Mouse (Mus musculus) G1E (cell line): ENCODE data around the gene Grtp1. TPM values are rescaled to one million over a fixed set of nuclear protein-coding genes. Genes with fewer than 3 reads are reported as not detected.

ENCODE experiments used
- ATAC-seq: 2 replicates; pipeline ENCODE4 v1.8.0; 2016; ENCODE audit warnings: mild to moderate bottlenecking; ENCODE audit not compliant: insufficient number of reproducible peaks, poor library complexity, low FRiP score, severe bottlenecking; ENCODE audit errors: extremely low read depth
- DNase-seq: peaks from one replicate; pipeline ENCODE4 v3.0.0; 2012; ENCODE audit warnings: low spot score
- H3K27me3 ChIP-seq: 2 replicates; pipeline ENCODE4 v1.6.1; 2012; ENCODE audit warnings: mild to moderate bottlenecking, low read length, inconsistent platforms; ENCODE audit not compliant: insufficient read depth
- H3K36me3 ChIP-seq: replicated peaks from 2 replicates; pipeline ENCODE3; 2012; ENCODE audit warnings: mild to moderate bottlenecking, inconsistent platforms
- H3K4me1 ChIP-seq: 2 replicates; pipeline ENCODE4 v1.6.1; 2012; ENCODE audit warnings: low read depth, low read length, inconsistent platforms, mixed read lengths; ENCODE audit not compliant: insufficient read depth
- H3K4me3 ChIP-seq: 2 replicates; pipeline ENCODE4 v1.5.1; 2012; ENCODE audit warnings: low read depth, mild to moderate bottlenecking, inconsistent platforms, low read length, moderate library complexity, mixed read lengths
- H3K9me3 ChIP-seq: replicated peaks from 2 replicates; pipeline ENCODE4 v1.6.1; 2012; ENCODE audit warnings: inconsistent platforms
- CTCF ChIP-seq: IDR thresholded peaks from 2 replicates; pipeline ENCODE4 v1.5.1; 2012; ENCODE audit warnings: low read depth, low read length, inconsistent platforms, mixed read lengths
- GATA1 ChIP-seq: IDR thresholded peaks from 2 replicates; pipeline ENCODE4 v1.6.1; 2012; ENCODE audit warnings: borderline replicate concordance, low read length, inconsistent platforms, mixed read lengths
- GATA2 ChIP-seq: IDR thresholded peaks from 2 replicates; pipeline ENCODE4 v1.6.1; 2012; ENCODE audit warnings: low read depth, low read length, inconsistent platforms, borderline replicate concordance
- POLR2AphosphoS5 ChIP-seq: IDR thresholded peaks from 2 replicates; pipeline ENCODE4 v1.6.1; 2012; ENCODE audit warnings: low read depth, low read length, inconsistent platforms; ENCODE audit not compliant: insufficient replicate concordance
- TAL1 ChIP-seq: conservative IDR thresholded peaks from 2 replicates; pipeline ENCODE4 v1.6.1; 2012; ENCODE audit warnings: low read depth, low read length, inconsistent platforms, mixed read lengths
- polyA plus RNA-seq: library from polyadenylated mRNA; stranded (reverse); fragments of >175 nt; gene quantifications from 2 replicates; pipeline ENCODE4 v1.2.3, GENCODE M21; 2012
- total RNA-seq, 2 experiments: library from RNA; stranded (forward) in 1 of 2; stranded (reverse) in 1 of 2; fragments of 200-1000 nt in 1 of 2; fragments of >200 nt in 1 of 2; fragmentation: Nextera tagmentation in 1 of 2; gene quantifications; 2 replicates each; pipeline ENCODE4 v1.2.3; 2014 to 2017

Gene Grtp1
- total and polyA plus RNA-seq, 3 experiments: 7.4 to 17.4 (median 10.7) TPM

GRCm38 (mm10) chr8:13124897-13125296 lies 75.5 kb downstream of the Grtp1 start:
- peaks cover 95% of the 10 kb centered on the region for H3K36me3 ChIP-seq
- no peaks in the 10 kb centered on the region for H3K27me3 ChIP-seq
- TF ChIP-seq TAL1: no peak
- TF ChIP-seq CTCF: no peak
- no peak for TF ChIP-seq GATA2
- no peak for TF ChIP-seq GATA1
- TF ChIP-seq POLR2AphosphoS5: no peak
- H3K4me1 ChIP-seq: peaks cover 62% of the 10 kb centered on the region
- no peak overlapping the region; the same call in 1 of the 2 replicates for H3K4me3 ChIP-seq
- H3K9me3 ChIP-seq: no peaks in the 10 kb centered on the region
- DNase-seq (no peak), ATAC-seq (peak; percentile 24; the same call in 1 of the 2 replicates)

DNA sequence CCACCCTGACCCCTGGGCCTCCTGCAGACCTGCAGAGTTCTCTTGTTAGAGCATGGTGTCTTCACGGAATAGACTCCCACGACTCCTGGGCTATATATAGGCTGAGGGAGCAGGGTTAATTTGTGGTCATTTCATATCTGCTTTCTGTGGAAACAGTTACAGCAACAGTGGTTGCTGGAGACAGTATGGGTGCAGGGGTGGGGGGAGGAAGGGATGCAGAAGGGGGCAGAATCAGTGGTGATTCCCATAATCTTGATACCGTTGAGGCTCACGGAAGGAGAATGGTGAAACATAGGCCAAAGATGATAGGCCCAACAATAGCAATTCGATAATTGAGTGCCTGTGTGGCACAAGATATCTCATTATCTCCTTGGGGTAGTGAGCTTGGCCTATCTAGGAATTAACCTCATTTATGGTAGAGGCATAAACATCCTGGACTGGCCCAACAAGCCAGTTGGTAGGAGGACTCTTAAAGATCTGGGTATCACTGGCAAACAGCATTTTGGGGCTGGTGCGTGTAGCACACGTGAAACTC lies 77.5 kb downstream of the Grtp1 start:
- Histone ChIP-seq H3K4me3 (no peak overlapping the region), H3K27me3 (no peaks in the 10 kb centered on the region), H3K36me3 (peaks cover 95% of the 10 kb centered on the region), H3K9me3 (no peaks in the 10 kb centered on the region), H3K4me1 (peaks cover 80% of the 10 kb centered on the region)
- no peak for DNase-seq
- ATAC-seq: peak; percentile 46
- TF ChIP-seq TAL1 (peak; percentile 31; the same call in 1 of the 2 replicates), GATA1 (no peak)

Other genes with a start within 250 kb of the Grtp1 start
- gene F7, start 174.6 kb downstream of the Grtp1 start, total RNA-seq (2014; fragmentation: Nextera tagmentation): not detected in 2 replicates
- gene F7, start 174.6 kb downstream of the Grtp1 start, total RNA-seq (2017): 0.05 TPM in 1 of 2 replicates, not detected in the other
- gene F7, start 174.6 kb downstream of the Grtp1 start, polyA plus RNA-seq: 0.04 TPM in 1 of 2 replicates, not detected in the other
- not detected in 2 replicates for gene F10, start 163.3 kb downstream of the Grtp1 start, total RNA-seq (2014; fragmentation: Nextera tagmentation)
- 0.33 TPM in 1 of 2 replicates, not detected in the other for gene F10, start 163.3 kb downstream of the Grtp1 start, total RNA-seq (2017)
- not detected in 2 replicates for gene F10, start 163.3 kb downstream of the Grtp1 start, polyA plus RNA-seq
- gene Proz, start 139.7 kb downstream of the Grtp1 start, total RNA-seq (2014; fragmentation: Nextera tagmentation): not detected in 2 replicates
- gene Proz, start 139.7 kb downstream of the Grtp1 start, total RNA-seq (2017): 0.05 and 0.12 TPM in 2 replicates
- not detected in 2 replicates for gene Proz, start 139.7 kb downstream of the Grtp1 start, polyA plus RNA-seq
- 21.6 and 26.3 TPM in 2 replicates for gene Pcid2, start 95.2 kb downstream of the Grtp1 start, total RNA-seq (2014; fragmentation: Nextera tagmentation)
- gene Pcid2, start 95.2 kb downstream of the Grtp1 start, total RNA-seq (2017): 19.6 and 22.2 TPM in 2 replicates
- 9.8 and 11.6 TPM in 2 replicates for gene Pcid2, start 95.2 kb downstream of the Grtp1 start, polyA plus RNA-seq
- gene Cul4a, start 95.0 kb downstream of the Grtp1 start, total RNA-seq (2014; fragmentation: Nextera tagmentation): 122 and 167 TPM in 2 replicates
- gene Cul4a, start 95.0 kb downstream of the Grtp1 start, total RNA-seq (2017): 113 and 115 TPM in 2 replicates
- gene Cul4a, start 95.0 kb downstream of the Grtp1 start, polyA plus RNA-seq: 43.4 and 54.1 TPM in 2 replicates
- gene Lamp1, start 41.5 kb downstream of the Grtp1 start, total RNA-seq (2014; fragmentation: Nextera tagmentation): 206 and 208 TPM in 2 replicates
- 458 and 554 TPM in 2 replicates for gene Lamp1, start 41.5 kb downstream of the Grtp1 start, total RNA-seq (2017)
- gene Lamp1, start 41.5 kb downstream of the Grtp1 start, polyA plus RNA-seq: 150 and 233 TPM in 2 replicates
- not detected in 2 replicates for gene Adprhl1, start 53.5 kb upstream of the Grtp1 start, total RNA-seq (2014; fragmentation: Nextera tagmentation)
- 0.06 and 0.22 TPM in 2 replicates for gene Adprhl1, start 53.5 kb upstream of the Grtp1 start, total RNA-seq (2017)
- not detected in 2 replicates for gene Adprhl1, start 53.5 kb upstream of the Grtp1 start, polyA plus RNA-seq
- gene Dcun1d2, start 87.5 kb upstream of the Grtp1 start, total RNA-seq (2014; fragmentation: Nextera tagmentation): 15.7 and 19.5 TPM in 2 replicates
- 24.0 and 28.5 TPM in 2 replicates for gene Dcun1d2, start 87.5 kb upstream of the Grtp1 start, total RNA-seq (2017)
- 2.9 and 4.6 TPM in 2 replicates for gene Dcun1d2, start 87.5 kb upstream of the Grtp1 start, polyA plus RNA-seq
- gene Tmco3, start 87.6 kb upstream of the Grtp1 start, total RNA-seq (2014; fragmentation: Nextera tagmentation): 5.8 and 7.0 TPM in 2 replicates
- gene Tmco3, start 87.6 kb upstream of the Grtp1 start, total RNA-seq (2017): 9.3 and 12.6 TPM in 2 replicates
- gene Tmco3, start 87.6 kb upstream of the Grtp1 start, polyA plus RNA-seq: 10.2 and 13.4 TPM in 2 replicates
- gene Tfdp1, start 138.1 kb upstream of the Grtp1 start, total RNA-seq (2014; fragmentation: Nextera tagmentation): 237 and 247 TPM in 2 replicates
- 129 and 155 TPM in 2 replicates for gene Tfdp1, start 138.1 kb upstream of the Grtp1 start, total RNA-seq (2017)
- 29.6 and 68.6 TPM in 2 replicates for gene Tfdp1, start 138.1 kb upstream of the Grtp1 start, polyA plus RNA-seq
- gene Atp4b, start 196.2 kb upstream of the Grtp1 start, total RNA-seq (2014; fragmentation: Nextera tagmentation): not detected in 2 replicates
- gene Atp4b, start 196.2 kb upstream of the Grtp1 start, total RNA-seq (2017): 0.33 TPM in 1 of 2 replicates, not detected in the other
- not detected in 2 replicates for gene Atp4b, start 196.2 kb upstream of the Grtp1 start, polyA plus RNA-seq
- gene Grk1, start 204.5 kb upstream of the Grtp1 start, total RNA-seq (2014; fragmentation: Nextera tagmentation): not detected in 2 replicates
- 0.05 and 0.06 TPM in 2 replicates for gene Grk1, start 204.5 kb upstream of the Grtp1 start, total RNA-seq (2017)
- 0.01 TPM in 1 of 2 replicates, not detected in the other for gene Grk1, start 204.5 kb upstream of the Grtp1 start, polyA plus RNA-seq
- not detected in 2 replicates for gene Tmem255b, start 234.6 kb upstream of the Grtp1 start, total RNA-seq (2014; fragmentation: Nextera tagmentation)
- not detected in 2 replicates for gene Tmem255b, start 234.6 kb upstream of the Grtp1 start, total RNA-seq (2017)
- gene Tmem255b, start 234.6 kb upstream of the Grtp1 start, polyA plus RNA-seq: not detected in 2 replicates